Mouse (Mus musculus): ENCODE measurements at regions not wholly inside any gene's neighbourhood (a gene's known extent, or its start where the extent isn't known, plus 50 kb on each side); places are given as distances from the start of the nearest gene placed in this dataset.

- WGBS, result 75% methylated on average over 5 of the region's 5 CpGs
- Histone ChIP-seq H3K36me3 (ENCODE audit: control insufficient read depth, insufficient read depth, low read length) (no peaks in the 10 kb centered on the region), H3K4me2 (replicated peaks; ENCODE audit: low read depth, low read length) (no peak overlapping the region), H3K9ac (ENCODE audit: low read depth, low read length) (no peak overlapping the region), H3K27me3 (ENCODE audit: control insufficient read depth, insufficient read depth, low read length) (no peaks in the 10 kb centered on the region), H3K4me3 (ENCODE audit: low read length) (no peak overlapping the region), H3K9me3 (ENCODE audit: control insufficient read depth, low read length) (no peaks in the 10 kb centered on the region), H3K27ac (ENCODE audit: low read depth, low read length) (no peak overlapping the region), H3K4me1 (ENCODE audit: control insufficient read depth, insufficient read depth, low read length) (no peaks in the 10 kb centered on the region)
- ATAC-seq (ENCODE audit: low FRiP score, low TSS enrichment), result no peak
These were observed 140.0 kb upstream of the Ank start for GRCm38 (mm10) chr15:27326549-27326876.

- no peak for ATAC-seq (ENCODE audit: low FRiP score, low TSS enrichment)
- Histone ChIP-seq H3K4me2 (replicated peaks; ENCODE audit: low read depth, low read length) (no peak overlapping the region), H3K36me3 (ENCODE audit: control insufficient read depth, insufficient read depth, low read length) (no peaks in the 10 kb centered on the region), H3K9me3 (ENCODE audit: control insufficient read depth, low read length) (no peaks in the 10 kb centered on the region), H3K4me1 (ENCODE audit: control insufficient read depth, insufficient read depth, low read length) (no peaks in the 10 kb centered on the region), H3K4me3 (ENCODE audit: low read length) (no peak overlapping the region), H3K27ac (ENCODE audit: low read depth, low read length) (no peak overlapping the region), H3K9ac (ENCODE audit: low read depth, low read length) (no peak overlapping the region), H3K27me3 (ENCODE audit: control insufficient read depth, insufficient read depth, low read length) (no peaks in the 10 kb centered on the region)
- 84% methylated on average over 5 of the region's 5 CpGs for WGBS
These were observed 138.7 kb upstream of the Ank start for GRCm38 (mm10) chr15:27327744-27328143.

- no peak for ATAC-seq (ENCODE audit: low FRiP score, low TSS enrichment)
- no peak overlapping the region for H3K27ac ChIP-seq (ENCODE audit: low read depth, low read length)
- no peaks in the 10 kb centered on the region for H3K27me3 ChIP-seq (ENCODE audit: control insufficient read depth, insufficient read depth, low read length)
- WGBS, result 91% methylated on average over 2 of the region's 2 CpGs
- H3K4me3 ChIP-seq (ENCODE audit: low read length), result no peak overlapping the region
- no peak overlapping the region for H3K9ac ChIP-seq (ENCODE audit: low read depth, low read length)
- no peak overlapping the region for H3K4me2 ChIP-seq (replicated peaks; ENCODE audit: low read depth, low read length)
- H3K9me3 ChIP-seq (ENCODE audit: control insufficient read depth, low read length), result no peaks in the 10 kb centered on the region
- H3K4me1 ChIP-seq (ENCODE audit: control insufficient read depth, insufficient read depth, low read length), result no peaks in the 10 kb centered on the region
- no peaks in the 10 kb centered on the region for H3K36me3 ChIP-seq (ENCODE audit: control insufficient read depth, insufficient read depth, low read length)
These were observed 138.0 kb upstream of the Ank start for GRCm38 (mm10) chr15:27328441-27328840.

- ATAC-seq (ENCODE audit: low FRiP score, low TSS enrichment), result no peak
- no peaks in the 10 kb centered on the region for H3K27me3 ChIP-seq (ENCODE audit: control insufficient read depth, insufficient read depth, low read length)
These were observed 126.4 kb upstream of the Ank start for GRCm38 (mm10) chr15:27340070-27340469.

DNA sequence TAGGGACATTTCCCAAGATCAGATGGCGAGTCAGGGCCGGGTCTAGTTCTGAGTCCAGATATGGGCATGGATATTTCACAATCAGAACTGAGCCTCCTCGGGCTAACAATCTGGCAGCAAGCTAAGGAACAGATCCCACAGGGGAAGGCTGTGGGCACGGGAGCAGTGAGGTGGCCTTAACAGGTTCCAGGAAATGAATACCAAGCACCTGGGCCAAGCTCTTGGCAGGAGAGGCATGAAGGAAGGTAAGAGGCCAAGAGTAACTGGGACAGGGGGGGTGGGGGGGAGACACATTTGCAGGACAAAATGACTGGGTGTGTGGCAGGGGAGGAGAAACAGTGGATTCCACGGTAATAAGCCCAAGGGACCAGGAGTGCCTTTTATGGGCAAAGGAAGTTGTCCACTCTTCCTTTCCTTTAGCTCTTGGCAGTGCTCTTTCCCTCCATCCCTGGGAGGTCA, 124.9 kb upstream of the Ank start:
- no peaks in the 10 kb centered on the region for H3K9me3 ChIP-seq (ENCODE audit: control insufficient read depth, low read length)
- no peak overlapping the region for H3K27ac ChIP-seq (ENCODE audit: low read depth, low read length)
- no peak for ATAC-seq (ENCODE audit: low FRiP score, low TSS enrichment)
- no peaks in the 10 kb centered on the region for H3K36me3 ChIP-seq (ENCODE audit: control insufficient read depth, insufficient read depth, low read length)
- no peaks in the 10 kb centered on the region for H3K4me1 ChIP-seq (ENCODE audit: control insufficient read depth, insufficient read depth, low read length)
- no peak overlapping the region for H3K9ac ChIP-seq (ENCODE audit: low read depth, low read length)
- WGBS, result 71% methylated on average over 5 of the region's 5 CpGs
- H3K4me2 ChIP-seq (replicated peaks; ENCODE audit: low read depth, low read length), result no peak overlapping the region
- no peaks in the 10 kb centered on the region for H3K27me3 ChIP-seq (ENCODE audit: control insufficient read depth, insufficient read depth, low read length)
- no peak overlapping the region for H3K4me3 ChIP-seq (ENCODE audit: low read length)

More at GRCm38 (mm10) chr15:27340070-27340469, 126.4 kb upstream of the Ank start:
- no peak overlapping the region for H3K9ac ChIP-seq (ENCODE audit: low read depth, low read length)
- H3K9me3 ChIP-seq (ENCODE audit: control insufficient read depth, low read length), result no peaks in the 10 kb centered on the region
- no peak overlapping the region for H3K4me3 ChIP-seq (ENCODE audit: low read length)
- H3K4me1 ChIP-seq (ENCODE audit: control insufficient read depth, insufficient read depth, low read length), result no peaks in the 10 kb centered on the region
- H3K27ac ChIP-seq (ENCODE audit: low read depth, low read length), result no peak overlapping the region
- H3K4me2 ChIP-seq (replicated peaks; ENCODE audit: low read depth, low read length), result no peak overlapping the region
- no peaks in the 10 kb centered on the region for H3K36me3 ChIP-seq (ENCODE audit: control insufficient read depth, insufficient read depth, low read length)
- WGBS, result 60% methylated on average over 4 of the region's 4 CpGs

GRCm38 (mm10) chr15:27358441-27358840, 108.0 kb upstream of the Ank start:
- ATAC-seq (ENCODE audit: low FRiP score, low TSS enrichment), result no peak
- Histone ChIP-seq H3K27ac (ENCODE audit: low read depth, low read length) (no peak overlapping the region), H3K36me3 (ENCODE audit: control insufficient read depth, insufficient read depth, low read length) (no peaks in the 10 kb centered on the region), H3K27me3 (ENCODE audit: control insufficient read depth, insufficient read depth, low read length) (no peaks in the 10 kb centered on the region), H3K9me3 (ENCODE audit: control insufficient read depth, low read length) (no peaks in the 10 kb centered on the region), H3K4me2 (replicated peaks; ENCODE audit: low read depth, low read length) (no peak overlapping the region), H3K9ac (ENCODE audit: low read depth, low read length) (no peak overlapping the region), H3K4me1 (ENCODE audit: control insufficient read depth, insufficient read depth, low read length) (no peaks in the 10 kb centered on the region), H3K4me3 (ENCODE audit: low read length) (no peak overlapping the region)
- 56% methylated on average over 6 of the region's 6 CpGs for WGBS

DNA sequence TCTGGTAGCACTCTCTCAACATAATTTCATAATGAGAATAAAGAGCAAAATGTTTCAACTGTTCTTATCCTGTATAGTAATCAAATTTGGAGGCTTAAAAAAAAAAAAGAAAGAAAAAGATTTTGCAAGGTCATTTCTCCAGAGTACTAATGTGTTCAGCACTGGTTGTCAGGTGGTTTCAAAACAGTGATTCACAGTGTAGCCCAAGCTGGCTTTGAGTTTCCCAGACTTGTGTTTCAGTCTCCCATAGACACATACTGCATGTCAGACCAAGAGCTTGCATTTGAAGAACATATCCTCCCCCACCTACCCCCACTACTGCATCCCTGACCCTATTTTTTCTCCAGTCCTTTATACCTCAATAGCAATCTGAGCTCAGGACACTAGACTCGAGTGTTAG, 107.2 kb upstream of the Ank start:
- H3K27me3 ChIP-seq (ENCODE audit: control insufficient read depth, insufficient read depth, low read length), result no peaks in the 10 kb centered on the region
- no peak overlapping the region for H3K27ac ChIP-seq (ENCODE audit: low read depth, low read length)
- no peak overlapping the region for H3K4me2 ChIP-seq (replicated peaks; ENCODE audit: low read depth, low read length)
- H3K9ac ChIP-seq (ENCODE audit: low read depth, low read length), result no peak overlapping the region
- no peaks in the 10 kb centered on the region for H3K4me1 ChIP-seq (ENCODE audit: control insufficient read depth, insufficient read depth, low read length)
- 74% methylated on average over 1 of the region's 1 CpGs for WGBS
- H3K36me3 ChIP-seq (ENCODE audit: control insufficient read depth, insufficient read depth, low read length), result no peaks in the 10 kb centered on the region
- H3K9me3 ChIP-seq (ENCODE audit: control insufficient read depth, low read length), result no peaks in the 10 kb centered on the region
- ATAC-seq (ENCODE audit: low FRiP score, low TSS enrichment), result no peak
- no peak overlapping the region for H3K4me3 ChIP-seq (ENCODE audit: low read length)

DNA sequence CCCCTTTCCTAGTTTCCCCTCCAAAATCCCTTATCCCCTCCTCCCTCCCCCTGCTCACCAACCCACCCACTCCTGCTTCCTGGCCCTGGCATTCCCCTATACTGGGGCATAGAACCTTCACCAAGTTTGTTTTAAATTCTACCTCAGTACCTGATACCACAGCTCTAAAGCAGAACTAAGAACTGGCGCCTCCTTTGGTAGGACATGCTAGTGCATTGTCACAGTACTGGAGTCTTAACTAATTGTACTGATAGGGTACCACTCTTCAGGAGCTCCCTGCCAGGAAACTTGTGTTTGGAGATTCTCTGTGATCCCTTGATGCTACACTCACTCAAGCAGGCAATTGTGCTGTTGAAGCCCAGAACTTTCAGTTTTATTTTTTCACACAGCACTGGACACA, 92.0 kb upstream of the Ank start:
- Histone ChIP-seq H3K4me3 (ENCODE audit: low read length) (no peak overlapping the region), H3K9me3 (ENCODE audit: control insufficient read depth, low read length) (no peaks in the 10 kb centered on the region), H3K4me2 (replicated peaks; ENCODE audit: low read depth, low read length) (no peak overlapping the region), H3K9ac (ENCODE audit: low read depth, low read length) (no peak overlapping the region), H3K27ac (ENCODE audit: low read depth, low read length) (no peak overlapping the region), H3K4me1 (ENCODE audit: control insufficient read depth, insufficient read depth, low read length) (no peaks in the 10 kb centered on the region), H3K27me3 (ENCODE audit: control insufficient read depth, insufficient read depth, low read length) (no peaks in the 10 kb centered on the region), H3K36me3 (ENCODE audit: control insufficient read depth, insufficient read depth, low read length) (no peaks in the 10 kb centered on the region)
- no peak for ATAC-seq (ENCODE audit: low FRiP score, low TSS enrichment)
- WGBS, result 62% methylated on average over 1 of the region's 1 CpGs

DNA sequence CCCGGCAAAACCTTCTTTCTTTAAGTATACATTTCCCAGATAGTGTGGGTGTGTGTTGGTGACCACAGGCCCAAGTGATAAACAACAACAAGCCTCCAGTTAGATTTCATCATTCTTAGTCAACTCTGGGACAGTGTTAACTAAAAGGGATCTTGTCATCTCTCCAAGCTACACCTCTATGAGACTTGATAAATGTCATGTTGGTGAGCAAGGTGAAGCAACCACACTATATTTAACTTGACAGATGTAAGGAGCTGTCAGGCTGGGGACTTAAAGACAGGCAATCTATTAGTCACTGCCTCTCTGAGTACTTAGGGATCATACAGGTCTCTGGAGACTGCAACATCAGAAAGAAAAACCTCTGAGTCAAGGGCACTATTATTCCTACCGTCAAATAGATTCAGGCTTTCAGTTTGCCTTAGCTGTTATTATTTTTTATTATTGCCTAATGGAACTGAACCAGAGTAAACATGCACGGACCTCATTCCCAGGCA, 87.8 kb upstream of the Ank start:
- Histone ChIP-seq H3K36me3 (ENCODE audit: control insufficient read depth, insufficient read depth, low read length) (no peaks in the 10 kb centered on the region), H3K9me3 (ENCODE audit: control insufficient read depth, low read length) (no peaks in the 10 kb centered on the region), H3K9ac (ENCODE audit: low read depth, low read length) (no peak overlapping the region), H3K27ac (ENCODE audit: low read depth, low read length) (no peak overlapping the region), H3K4me1 (ENCODE audit: control insufficient read depth, insufficient read depth, low read length) (no peaks in the 10 kb centered on the region), H3K27me3 (ENCODE audit: control insufficient read depth, insufficient read depth, low read length) (no peaks in the 10 kb centered on the region), H3K4me3 (ENCODE audit: low read length) (no peak overlapping the region), H3K4me2 (replicated peaks; ENCODE audit: low read depth, low read length) (no peak overlapping the region)
- WGBS, result 69% methylated on average over 3 of the region's 3 CpGs
- no peak for ATAC-seq (ENCODE audit: low FRiP score, low TSS enrichment)

Data from kidney, embryonic 14.5 days (tissue).